Mouse (Mus musculus) T-cell, adult 2 months (primary cell): ENCODE measurements around the gene Stat3.

ENCODE experiments used
- DNase-seq: peaks from one replicate; pipeline ENCODE4 v3.0.0; 2022; ENCODE audit warnings: low spot score

Stat3 gene

DNA sequence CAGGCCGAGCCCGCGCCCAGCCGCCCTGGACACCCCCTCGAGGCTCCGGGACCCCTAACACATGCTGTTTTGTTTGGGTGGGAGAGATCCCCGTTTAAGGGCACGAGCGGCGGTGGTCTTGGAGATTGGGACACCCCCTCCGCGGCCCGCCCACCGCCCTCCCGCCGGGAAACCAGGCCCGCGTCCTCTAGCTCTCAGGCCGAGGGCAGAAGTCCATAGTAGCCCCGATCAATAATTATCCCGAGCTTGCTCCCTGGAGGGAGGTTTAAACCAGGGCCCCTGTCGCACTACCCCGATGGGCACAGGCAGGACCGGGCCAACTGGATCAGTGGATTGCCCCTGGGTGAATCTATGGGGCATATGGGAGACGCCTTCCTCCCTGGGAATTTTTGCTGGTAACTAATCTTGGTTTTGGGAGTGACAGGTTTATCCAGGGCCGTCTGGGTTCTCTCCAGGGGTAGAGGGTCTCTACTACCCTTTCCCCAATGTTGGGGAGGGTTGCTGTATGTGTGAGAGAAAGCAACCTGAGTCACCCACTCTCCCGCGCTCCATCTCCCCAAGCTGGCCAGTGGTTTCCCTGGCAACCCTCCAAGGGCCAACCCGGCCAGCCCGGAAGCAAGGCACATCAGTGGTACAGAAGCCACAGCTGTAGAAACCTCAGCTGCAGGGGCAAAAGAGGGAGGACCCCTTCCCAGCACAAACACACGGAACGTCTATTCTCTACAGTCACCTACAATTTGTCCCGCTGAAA lies 88.4 kb downstream of the Stat3 start:
- DNase-seq, result peak; percentile 44

DNA sequence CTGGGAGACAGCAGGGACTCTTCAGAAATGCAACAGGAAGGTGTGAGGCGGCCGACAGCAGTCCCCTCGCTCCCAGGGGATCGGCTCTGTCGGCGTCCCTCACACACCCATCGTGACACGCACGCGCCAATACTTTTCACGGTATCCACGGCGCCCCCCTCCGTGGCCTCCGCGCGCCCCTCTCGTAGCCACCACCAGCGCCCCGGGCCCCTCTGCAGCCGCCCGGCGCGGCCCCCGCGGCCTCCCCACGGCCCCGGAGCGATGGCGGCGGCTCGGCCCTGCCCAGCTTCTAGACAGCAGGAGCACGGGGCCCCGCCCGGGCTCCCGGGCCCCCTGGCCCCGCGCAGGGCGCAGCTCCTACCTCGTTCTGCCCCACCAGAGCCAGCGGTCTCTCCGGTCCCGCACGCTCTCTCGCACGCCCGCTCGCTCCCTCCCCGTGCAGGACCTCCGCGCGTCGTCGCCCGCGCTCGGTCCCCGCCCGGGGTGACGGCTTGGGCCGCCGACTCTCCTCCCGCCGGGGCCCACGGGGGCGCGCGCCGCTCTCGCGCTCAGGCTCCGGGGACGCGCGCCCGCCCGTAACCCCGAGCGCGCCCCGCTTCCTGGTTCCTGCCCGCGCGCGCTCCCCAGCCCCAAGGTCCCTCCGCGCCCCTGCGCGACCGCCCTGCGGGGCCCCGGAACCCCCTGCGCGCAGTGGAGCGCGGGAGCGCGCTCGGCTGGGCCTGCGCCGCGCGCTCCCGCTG lies 89.1 kb downstream of the Stat3 start, which contains the start of gene Stat5b:
Gene Stat5b (minus strand): TSS at position 687 of the 740 bp plus-strand sequence.
- DNase-seq, result peak; percentile 85

DNA sequence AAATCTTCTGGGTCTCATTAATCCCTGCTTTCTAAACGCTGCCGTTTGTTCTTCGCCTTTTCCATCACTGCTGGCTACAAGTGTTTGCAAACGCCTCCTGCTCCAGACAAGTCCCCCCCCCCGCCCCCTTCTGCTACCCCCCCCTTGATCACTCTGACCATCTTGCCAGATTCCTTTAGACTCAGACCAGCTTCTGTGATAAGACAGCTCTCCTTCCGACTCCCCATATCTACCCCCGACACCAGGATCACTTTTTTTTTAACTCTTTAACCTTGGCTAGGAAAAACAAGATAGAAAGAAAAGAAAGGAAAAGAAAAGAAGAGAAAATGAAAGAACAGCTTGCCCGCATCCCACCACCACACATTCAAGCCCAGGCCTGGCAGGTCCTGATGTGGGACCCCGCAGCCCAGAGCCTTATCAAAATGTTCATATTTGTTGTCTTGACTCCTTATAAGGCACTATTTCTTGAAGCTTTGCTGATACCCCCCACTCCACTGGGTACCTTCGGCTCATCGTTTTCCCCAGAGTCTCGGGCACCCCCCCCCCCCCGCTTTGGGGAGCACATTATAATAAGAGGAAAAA lies 89.8 kb downstream of the Stat3 start:
- DNase-seq, result peak; percentile 32

DNA sequence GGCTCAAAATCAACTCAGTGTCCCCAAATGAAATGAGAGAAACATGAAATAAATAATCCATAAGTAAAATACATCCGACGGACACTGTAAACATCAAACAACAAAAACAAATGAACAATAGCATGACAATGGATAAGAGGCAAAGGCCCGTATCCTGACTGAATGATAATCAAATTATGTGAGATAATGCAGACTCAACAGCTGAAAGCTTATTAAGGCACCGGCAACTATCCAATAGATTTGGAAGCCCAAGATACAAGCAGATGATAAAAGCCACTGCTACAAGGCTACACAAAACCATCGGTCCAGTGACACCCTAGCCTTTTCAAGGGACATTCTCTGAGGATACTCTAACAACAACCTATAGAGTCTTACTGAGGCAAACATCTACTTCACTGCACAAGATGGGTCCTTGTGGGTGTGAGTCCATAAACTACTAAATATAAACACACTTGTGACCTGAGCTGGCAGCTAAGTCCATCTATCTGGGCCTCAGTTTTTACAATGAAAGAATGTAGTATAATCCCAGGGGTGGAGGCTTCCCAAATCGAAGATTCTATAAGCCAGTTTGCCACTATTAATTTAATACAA lies 90.5 kb downstream of the Stat3 start:
- peak; percentile 31 for DNase-seq

DNA sequence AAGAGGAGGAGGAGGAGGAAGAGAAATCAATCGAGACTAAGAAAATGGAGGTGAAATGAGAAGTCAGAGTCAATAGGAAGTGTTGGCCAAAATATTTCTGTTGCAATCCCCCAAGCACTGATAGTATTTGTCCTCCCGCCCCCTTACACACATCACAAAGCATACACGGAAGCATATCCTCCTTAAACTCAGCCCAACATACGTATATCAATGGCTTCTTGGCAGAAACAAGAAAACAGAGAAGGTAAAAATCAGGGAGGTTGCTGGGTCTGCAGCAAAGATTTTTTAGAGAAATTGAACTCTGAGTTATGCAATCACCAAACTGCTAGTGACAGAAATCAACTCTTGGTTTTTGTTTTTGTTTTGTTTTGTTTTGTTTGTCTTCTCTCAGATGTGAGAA lies 91.3 kb downstream of the Stat3 start:
- DNase-seq, result peak; percentile 79

DNA sequence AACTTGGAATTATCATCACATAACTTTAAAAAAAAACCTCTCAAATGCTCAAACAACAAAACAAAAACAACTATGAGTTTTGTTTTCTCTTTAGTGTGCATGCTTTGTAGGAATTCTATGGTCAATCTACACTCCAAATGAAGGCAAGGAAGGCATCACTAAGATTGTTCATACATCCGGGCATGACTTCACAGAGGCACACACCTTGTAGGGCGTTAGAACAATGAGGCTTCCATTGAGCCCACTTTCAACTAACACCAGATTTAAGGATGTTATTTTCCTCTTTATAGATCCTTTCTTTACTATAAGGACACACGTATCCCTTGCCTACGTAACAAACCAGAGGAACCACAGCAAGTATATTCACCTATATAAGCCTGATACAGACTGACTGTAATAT lies 91.8 kb downstream of the Stat3 start:
- peak; percentile 26 for DNase-seq

DNA sequence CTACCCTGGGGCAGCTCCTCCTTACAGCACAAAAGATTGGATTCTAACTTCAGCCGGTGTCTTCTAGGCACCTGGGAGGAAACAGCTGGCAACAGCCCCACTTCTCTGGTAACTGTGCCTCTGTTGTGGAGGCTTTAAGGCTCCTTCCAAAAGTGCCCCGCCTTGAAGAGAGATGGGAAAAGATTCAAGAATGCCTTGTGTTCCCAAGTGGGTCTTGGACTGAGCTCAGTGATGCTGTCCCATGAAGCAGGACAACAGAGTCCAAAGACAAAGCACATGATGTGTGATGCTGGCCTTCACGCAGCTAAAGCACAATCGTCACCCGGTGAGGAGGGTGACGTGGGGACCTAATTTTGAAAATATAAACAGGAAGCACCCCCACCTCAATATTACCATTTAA lies 93.5 kb downstream of the Stat3 start:
- DNase-seq, result peak; percentile 91

DNA sequence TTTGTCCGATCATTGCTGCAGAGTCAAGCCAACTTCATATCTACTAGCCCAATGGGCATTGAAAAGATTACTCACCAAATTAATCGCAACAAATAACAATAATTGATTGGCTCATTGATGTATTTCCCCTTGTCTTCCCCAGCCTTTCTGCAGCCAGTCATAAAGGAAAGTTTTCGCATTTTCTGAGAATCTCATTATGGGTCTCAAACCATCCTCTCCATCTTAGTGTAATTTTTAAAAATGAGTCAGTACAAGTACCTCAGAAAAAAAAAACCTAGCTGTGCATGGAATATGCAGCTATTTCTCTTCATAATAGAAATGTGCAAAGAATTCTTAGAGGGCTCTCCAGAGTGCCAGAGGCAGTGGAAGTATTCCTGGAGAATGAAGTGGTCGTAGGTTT lies 95.2 kb downstream of the Stat3 start:
- DNase-seq, result no peak

DNA sequence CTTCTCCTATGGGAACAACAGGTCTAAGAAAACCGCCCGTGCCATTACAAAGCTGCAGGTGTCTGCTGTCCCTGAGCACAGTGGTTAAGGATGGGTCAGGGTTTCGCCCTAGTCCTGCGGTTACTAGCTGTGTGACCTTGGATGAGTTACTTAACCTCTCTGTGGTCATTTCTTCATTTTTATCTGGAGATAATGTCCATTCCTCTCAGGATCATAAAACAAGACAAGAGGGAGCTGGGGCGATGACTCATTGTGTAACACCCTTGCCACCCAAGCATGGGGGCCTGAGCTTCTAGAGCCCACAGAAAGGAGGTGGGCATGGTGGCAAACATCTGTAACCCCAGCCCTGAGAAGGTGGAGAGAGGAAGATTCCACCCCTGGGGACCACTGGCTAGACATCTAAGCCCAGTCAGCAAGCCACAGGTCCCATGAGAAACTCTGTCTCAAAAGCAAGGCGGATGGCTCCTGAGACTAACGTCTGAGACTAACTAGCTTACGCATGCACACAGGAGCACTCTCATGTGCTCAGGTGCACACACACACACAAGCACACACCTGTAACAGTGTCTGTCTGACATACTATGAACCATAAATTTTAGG lies 96.2 kb downstream of the Stat3 start:
- no peak for DNase-seq

DNA sequence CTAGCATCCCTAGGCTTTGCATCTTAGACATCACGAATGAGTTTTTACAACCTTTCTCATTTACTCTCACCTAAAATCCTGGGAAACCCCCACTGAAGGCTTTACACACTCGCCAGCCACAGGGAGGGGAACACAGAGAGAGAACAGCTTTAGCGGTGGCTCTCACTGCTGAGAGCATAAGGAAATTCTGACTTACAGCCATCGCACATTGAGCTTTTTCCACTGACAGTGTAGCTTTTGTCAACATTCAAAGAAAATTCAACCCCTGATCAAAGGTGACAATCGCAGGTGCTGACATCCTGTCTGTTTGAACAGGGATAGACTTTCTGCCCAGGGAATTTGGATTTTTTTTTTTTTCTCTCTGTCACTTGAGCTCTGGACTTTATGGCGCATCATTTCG lies 97.3 kb downstream of the Stat3 start:
- DNase-seq, result peak; percentile 55

DNA sequence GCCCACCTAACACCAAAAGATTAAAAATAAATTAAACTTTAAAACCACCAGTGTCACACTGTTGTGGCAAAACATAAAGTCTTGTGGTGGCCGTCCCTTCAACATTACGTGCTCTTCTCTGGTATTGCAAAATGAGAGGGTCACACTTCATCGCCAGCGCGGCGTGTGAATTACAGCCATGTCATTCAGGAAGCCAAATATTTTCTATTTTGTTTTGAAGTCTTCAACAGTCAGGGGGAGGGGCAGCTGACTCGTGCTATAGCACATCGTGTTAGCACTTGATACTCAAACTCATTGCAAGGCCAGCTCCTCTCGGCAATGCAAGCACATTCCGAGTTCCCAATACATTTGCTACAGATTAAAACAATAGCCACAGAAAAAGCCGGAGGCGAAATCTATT lies 98.5 kb downstream of the Stat3 start:
- DNase-seq, result peak; percentile 70

DNA sequence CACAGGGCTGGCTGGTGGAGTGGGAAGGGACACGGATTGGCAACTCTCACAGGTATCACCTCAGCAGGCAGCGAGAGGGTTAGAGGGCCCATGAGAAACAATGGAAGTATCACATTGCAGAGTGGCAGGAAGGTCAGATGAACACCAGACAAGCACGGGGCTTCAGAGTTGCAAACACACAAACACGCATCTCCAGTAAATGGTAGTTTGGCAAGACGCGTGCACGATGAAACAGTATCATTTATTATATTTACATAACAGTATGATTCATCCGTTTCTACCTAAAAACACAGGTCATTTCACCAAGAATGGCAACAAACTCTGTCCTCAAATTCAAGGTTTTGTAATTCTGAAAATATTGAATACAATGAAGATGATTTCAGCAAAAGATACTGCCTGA lies 99.8 kb downstream of the Stat3 start:
- no peak for DNase-seq

DNA sequence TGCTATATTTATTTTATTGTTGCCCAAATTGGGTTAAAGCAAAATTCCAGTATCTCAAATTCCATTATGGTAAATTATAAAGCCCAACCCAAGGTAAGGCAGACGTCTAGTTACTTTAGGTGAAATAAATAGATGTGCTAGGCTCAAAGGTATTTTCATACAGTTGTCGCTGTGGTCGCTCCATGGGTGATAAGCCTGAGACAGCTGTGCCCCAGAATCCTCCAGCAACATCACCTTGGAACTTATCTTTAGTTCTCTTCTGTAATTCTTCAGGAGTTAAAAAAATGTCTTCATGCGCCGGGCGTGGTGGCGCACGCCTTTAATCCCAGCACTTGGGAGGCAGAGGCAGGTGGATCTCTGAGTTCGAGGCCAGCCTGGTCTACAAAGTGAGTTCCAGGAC lies 100.4 kb downstream of the Stat3 start:
- DNase-seq, result no peak

DNA sequence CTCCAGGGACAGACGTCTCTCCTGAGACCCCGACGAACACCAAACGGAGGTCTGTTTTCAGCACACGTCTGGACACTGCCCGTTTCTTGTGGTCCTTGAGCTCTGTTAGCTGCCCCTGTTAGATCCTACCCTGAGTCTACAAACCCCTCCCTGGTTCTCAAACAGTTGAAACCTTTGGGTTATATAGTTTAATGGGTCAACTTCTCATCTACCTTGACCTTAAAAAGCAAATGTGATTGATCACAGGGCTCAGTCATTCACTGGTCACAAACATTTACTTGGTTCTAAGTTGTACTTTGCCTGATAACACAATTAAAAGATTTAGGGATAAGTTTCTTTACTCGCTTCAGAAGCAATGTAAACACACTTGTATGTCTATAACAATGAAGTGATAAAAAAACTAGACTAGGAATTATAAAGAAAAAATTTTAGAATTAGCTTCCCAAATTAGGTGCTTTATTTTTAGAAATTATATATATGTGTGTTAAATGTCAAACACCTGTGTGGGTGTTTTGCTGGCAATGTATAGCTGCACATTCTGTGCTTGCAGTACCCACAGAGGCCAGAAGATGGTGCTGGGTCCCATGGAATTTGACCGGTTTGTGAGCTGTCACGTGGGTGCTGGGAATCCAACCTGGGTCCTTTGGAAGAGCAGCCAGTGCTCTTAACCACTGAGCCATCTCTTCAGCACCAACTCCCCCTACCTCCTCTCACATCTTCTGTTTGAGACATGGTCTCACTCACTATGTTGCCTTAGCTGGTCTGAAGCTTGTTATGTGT lies 102.2 kb downstream of the Stat3 start:
- DNase-seq, result peak; percentile 48
